Mouse (Mus musculus): ENCODE results near the gene Tmem62. TPM values are rescaled to one million over a fixed set of nuclear protein-coding genes. Genes with fewer than 3 reads are reported as not detected.

Tmem62 gene
- 1.5 and 3.2 TPM in 2 replicates for polyA plus RNA-seq (2015; fragmentation: Nextera tagmentation; extraction: Ambion mirVana)

GRCm38 (mm10) chr2:120976990-120977925, at the start of gene Tmem62:
Gene Tmem62 (plus strand): TSS chr2:120977017.

GRCm38 (mm10) chr2:120970559-120971080, 6.2 kb upstream of the Tmem62 start, which contains the start of gene Ubr1:
Gene Ubr1 (minus strand): TSS chr2:120970715.

GRCm38 (mm10) chr2:121007925-121008663, 31.3 kb downstream of the Tmem62 start, which contains the start of gene Ccndbp1:
Gene Ccndbp1 (plus strand): TSS chr2:121008403.

DNA sequence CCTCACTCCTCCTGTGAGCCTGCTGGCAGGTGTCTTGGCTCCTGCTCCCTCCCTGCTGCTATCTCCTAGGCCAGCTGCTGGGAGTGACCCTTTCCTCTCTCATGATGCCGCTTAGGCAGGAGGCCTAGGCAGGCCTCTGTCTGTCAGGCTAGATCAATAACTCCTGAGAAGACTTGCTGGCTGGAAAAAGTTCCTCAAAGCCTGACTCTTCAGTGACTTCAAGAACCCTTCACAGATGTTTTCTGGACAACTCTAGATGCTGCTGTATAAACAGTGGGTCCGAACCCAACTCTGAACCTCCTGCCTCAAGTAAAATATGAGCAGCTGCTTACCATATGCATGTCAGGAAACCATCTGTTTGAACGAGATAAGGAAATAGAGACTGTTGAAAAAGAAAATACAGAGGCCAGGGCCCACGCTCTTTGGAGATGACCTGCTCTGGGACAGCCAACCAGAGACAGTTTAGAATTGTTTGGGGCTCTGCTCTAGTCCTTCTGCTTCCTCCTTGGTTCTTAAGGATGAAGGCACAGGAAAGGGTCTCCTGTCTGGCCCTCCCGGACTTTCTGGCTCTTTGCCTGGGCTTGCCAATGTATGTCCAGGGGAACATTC, 60.0 kb downstream of the Tmem62 start, which contains the start of gene Epb42:
Gene Epb42, minus strand, starts transcription at position 340 of the 609 bp plus-strand sequence.

Small RNA genes within 50 kb of the gene (microRNA-seq; reads per million reads assigned to microRNA genes)
- not detected for gene Gm44325

Other genes starting within 250 kb of the Tmem62 start
- gene Cdan1, start 126.9 kb upstream of the Tmem62 start, polyA plus RNA-seq (2015; fragmentation: Nextera tagmentation; extraction: Ambion mirVana): 2.3 and 2.5 TPM in 2 replicates
- gene Ttbk2, start 126.4 kb upstream of the Tmem62 start, polyA plus RNA-seq (2015; fragmentation: Nextera tagmentation; extraction: Ambion mirVana): 1.5 and 1.7 TPM in 2 replicates
- gene Ubr1, start 6.3 kb upstream of the Tmem62 start, polyA plus RNA-seq (2015; fragmentation: Nextera tagmentation; extraction: Ambion mirVana): 9.0 and 10.4 TPM in 2 replicates
- 29.1 and 33.2 TPM in 2 replicates for gene Ccndbp1, start 31.4 kb downstream of the Tmem62 start, polyA plus RNA-seq (2015; fragmentation: Nextera tagmentation; extraction: Ambion mirVana)
- gene Epb42, start 60.1 kb downstream of the Tmem62 start, polyA plus RNA-seq (2015; fragmentation: Nextera tagmentation; extraction: Ambion mirVana): 0.23 and 0.99 TPM in 2 replicates
- gene Tgm5, start 108.8 kb downstream of the Tmem62 start, polyA plus RNA-seq (2015; fragmentation: Nextera tagmentation; extraction: Ambion mirVana): 0.13 TPM in 1 of 2 replicates, not detected in the other
- gene Tgm7, start 132.8 kb downstream of the Tmem62 start, polyA plus RNA-seq (2015; fragmentation: Nextera tagmentation; extraction: Ambion mirVana): not detected in 2 replicates
- gene Adal, start 163.4 kb downstream of the Tmem62 start, polyA plus RNA-seq (2015; fragmentation: Nextera tagmentation; extraction: Ambion mirVana): 8.5 and 10.5 TPM in 2 replicates
- 11.3 and 12.6 TPM in 2 replicates for gene Lcmt2, start 163.6 kb downstream of the Tmem62 start, polyA plus RNA-seq (2015; fragmentation: Nextera tagmentation; extraction: Ambion mirVana)
- gene Tubgcp4, start 193.6 kb downstream of the Tmem62 start, polyA plus RNA-seq (2015; fragmentation: Nextera tagmentation; extraction: Ambion mirVana): 17.4 and 19.6 TPM in 2 replicates
- gene Zscan29, start 194.1 kb downstream of the Tmem62 start, polyA plus RNA-seq (2015; fragmentation: Nextera tagmentation; extraction: Ambion mirVana): 4.8 TPM in 2 replicates

All from urinary bladder, postnatal 0 days (tissue).